Mouse (Mus musculus) stomach, embryonic 16.5 days (tissue): ENCODE results near the gene Cdipt. TPM values are rescaled to one million over a fixed set of nuclear protein-coding genes. Genes with fewer than 3 reads are reported as not detected.

Experiments used
- ATAC-seq: fragments of 200-750 bp; cut with Nextera tagmentation; 2 replicates; pipeline ENCODE4 v1.8.0; 2017; ENCODE audit warnings: moderate number of reproducible peaks, moderate TSS enrichment; ENCODE audit not compliant: insufficient read depth, low FRiP score
- H3K27ac ChIP-seq: fragments of 300-500 bp; sonication (generic); 2 replicates; pipeline ENCODE4 v1.5.1; 2014; ENCODE audit warnings: low read length
- H3K27me3 ChIP-seq: fragments of 300-500 bp; sonication (generic); 2 replicates; pipeline ENCODE4 v1.6.1; 2014; ENCODE audit warnings: low read length, control low read depth, mixed read lengths; ENCODE audit not compliant: control insufficient read depth, insufficient read depth
- H3K36me3 ChIP-seq: fragments of 300-500 bp; sonication (generic); 2 replicates; pipeline ENCODE4 v1.6.1; 2014; ENCODE audit warnings: low read length; ENCODE audit not compliant: control insufficient read depth, insufficient read depth
- H3K4me1 ChIP-seq: fragments of 300-500 bp; sonication (generic); 2 replicates; pipeline ENCODE4 v1.6.1; 2014; ENCODE audit warnings: low read length, control low read depth, mixed read lengths; ENCODE audit not compliant: control insufficient read depth, insufficient read depth
- H3K4me2 ChIP-seq: fragments of 300-500 bp; sonication (generic); 2 replicates; pipeline ENCODE4 v1.6.1; 2014; ENCODE audit warnings: low read depth, low read length, mixed read lengths
- H3K4me3 ChIP-seq: fragments of 300-500 bp; sonication (generic); replicated peaks from 2 replicates; pipeline ENCODE4 v1.5.1; 2014; ENCODE audit warnings: mild to moderate bottlenecking, low read length
- H3K9ac ChIP-seq: fragments of 300-500 bp; sonication (generic); 2 replicates; pipeline ENCODE4 v1.6.1; 2014; ENCODE audit warnings: low read length
- H3K9me3 ChIP-seq: fragments of 300-500 bp; sonication (generic); replicated peaks from 2 replicates; pipeline ENCODE4 v1.6.1; 2016; ENCODE audit warnings: low read length, control low read depth; ENCODE audit not compliant: control insufficient read depth
- WGBS: fragments of 180-500 bp; shearing (Covaris S2); extraction: QIAGEN DNeasy Blood & Tissue Kit; methylation state at CpG from one replicate; pipeline ENCODE4 v1.1.7; 2014; 5-methylcytosine and 5-hydroxymethylcytosine counted together
- polyA plus RNA-seq: library from polyadenylated mRNA; unstranded; fragments of >200 nt; fragmentation: Nextera tagmentation; extraction: Ambion mirVana; gene quantifications from 2 replicates; pipeline ENCODE4 v1.2.1, GENCODE M21; 2015

Cdipt gene
- polyA plus RNA-seq, 1 experiment from 2014 or later = 110 TPM

- no peak overlapping the region for H3K9ac ChIP-seq
- no peak overlapping the region for H3K4me3 ChIP-seq
- peaks cover 8% of the 10 kb centered on the region; the same call in 1 of the 2 replicates for H3K36me3 ChIP-seq
- no peaks in the 10 kb centered on the region for H3K9me3 ChIP-seq
- no peak for ATAC-seq
- H3K27ac ChIP-seq = no peak overlapping the region
- H3K4me1 ChIP-seq = peaks cover 44% of the 10 kb centered on the region
- 95% methylated on average over 6 of the region's 6 CpGs for WGBS
- no peaks in the 10 kb centered on the region for H3K27me3 ChIP-seq
- H3K4me2 ChIP-seq = peak overlapping the region; percentile 55
Observed at GRCm38 (mm10) chr7:127013385-127013784, 37.7 kb downstream of the Cdipt start.

- H3K4me3 ChIP-seq = peak within 1 kb of the TSS; percentile 63
- 20% methylated on average over 11 of the region's 11 CpGs for WGBS
- H3K4me2 ChIP-seq = peak within 1 kb of the TSS; percentile 85
- ATAC-seq = no peak
- H3K4me1 ChIP-seq = peaks cover 46% of the 10 kb centered on the region
- H3K27me3 ChIP-seq = no peaks in the 10 kb centered on the region
- H3K27ac ChIP-seq = peak within 1 kb of the TSS; percentile 70
- peak within 1 kb of the TSS; percentile 65 for H3K9ac ChIP-seq
- peaks cover 8% of the 10 kb centered on the region; the same call in 1 of the 2 replicates for H3K36me3 ChIP-seq
- no peaks in the 10 kb centered on the region for H3K9me3 ChIP-seq
Observed at GRCm38 (mm10) chr7:127014320-127014719, 38.6 kb downstream of the Cdipt start, which contains the start of gene Mvp. Gene Mvp (minus strand): TSS chr7:127014621.

- no peak overlapping the region for H3K27ac ChIP-seq
- peaks cover 8% of the 10 kb centered on the region; the same call in 1 of the 2 replicates for H3K36me3 ChIP-seq
- no peaks in the 10 kb centered on the region for H3K27me3 ChIP-seq
- no peaks in the 10 kb centered on the region for H3K9me3 ChIP-seq
- peak overlapping the region; percentile 60; the same call in 1 of the 2 replicates for H3K4me3 ChIP-seq
- 91% methylated on average over 12 of the region's 12 CpGs for WGBS
- no peak overlapping the region for H3K4me2 ChIP-seq
- H3K9ac ChIP-seq = no peak overlapping the region; the same call in 1 of the 2 replicates
- H3K4me1 ChIP-seq = peaks cover 50% of the 10 kb centered on the region
- no peak for ATAC-seq
Observed at GRCm38 (mm10) chr7:127014993-127015392, 39.3 kb downstream of the Cdipt start.

GRCm38 (mm10) chr7:127016081-127016480, 40.4 kb downstream of the Cdipt start:
- peak overlapping the region; percentile 85 for H3K4me2 ChIP-seq

GRCm38 (mm10) chr7:127016481-127016485, 40.6 kb downstream of the Cdipt start, which contains the start of gene Pagr1b:
Gene Pagr1b (minus strand): TSS chr7:127016484.
- Histone ChIP-seq H3K9me3 (no peaks in the 10 kb centered on the region), H3K9ac (peak within 1 kb of the TSS; percentile 91), H3K4me1 (peaks cover 56% of the 10 kb centered on the region), H3K36me3 (peaks cover 8% of the 10 kb centered on the region; the same call in 1 of the 2 replicates), H3K4me2 (peak within 1 kb of the TSS; percentile 85), H3K27me3 (no peaks in the 10 kb centered on the region), H3K4me3 (peak within 1 kb of the TSS; percentile 63), H3K27ac (peak within 1 kb of the TSS; percentile 98)
- ATAC-seq = no peak

More at GRCm38 (mm10) chr7:127016081-127016480, 40.4 kb downstream of the Cdipt start:
- peak; percentile 19; the same call in 1 of the 2 replicates for ATAC-seq
- H3K27ac ChIP-seq = peak overlapping the region; percentile 98
- peaks cover 8% of the 10 kb centered on the region; the same call in 1 of the 2 replicates for H3K36me3 ChIP-seq
- H3K4me3 ChIP-seq = peak overlapping the region; percentile 63
- H3K27me3 ChIP-seq = no peaks in the 10 kb centered on the region
- WGBS = 3% methylated on average over 10 of the region's 10 CpGs
- no peaks in the 10 kb centered on the region for H3K9me3 ChIP-seq
- H3K9ac ChIP-seq = peak overlapping the region; percentile 91
- peaks cover 54% of the 10 kb centered on the region for H3K4me1 ChIP-seq

GRCm38 (mm10) chr7:127016486-127016938, 40.8 kb downstream of the Cdipt start:
- Histone ChIP-seq H3K36me3 (peaks cover 8% of the 10 kb centered on the region; the same call in 1 of the 2 replicates), H3K4me2 (peak overlapping the region; percentile 85), H3K27ac (peak overlapping the region; percentile 98), H3K9me3 (no peaks in the 10 kb centered on the region), H3K9ac (peak overlapping the region; percentile 91), H3K27me3 (no peaks in the 10 kb centered on the region), H3K4me3 (peak overlapping the region; percentile 63), H3K4me1 (peaks cover 58% of the 10 kb centered on the region)
- ATAC-seq = peak; percentile 48
- WGBS = under 1% methylated on average over 22 of the region's 22 CpGs

GRCm38 (mm10) chr7:127016971-127017949, 41.5 kb downstream of the Cdipt start, which contains the start of gene Pagr1a:
Gene Pagr1a (minus strand): TSS chr7:127017352.
- Histone ChIP-seq H3K4me1 (peaks cover 65% of the 10 kb centered on the region), H3K27ac (peak within 1 kb of the TSS; percentile 98), H3K36me3 (peaks cover 8% of the 10 kb centered on the region; the same call in 1 of the 2 replicates), H3K27me3 (no peaks in the 10 kb centered on the region), H3K9ac (peak within 1 kb of the TSS; percentile 91), H3K9me3 (no peaks in the 10 kb centered on the region), H3K4me3 (peak within 1 kb of the TSS; percentile 63), H3K4me2 (peak within 1 kb of the TSS; percentile 85)
- ATAC-seq = peak; percentile 88
- 2% methylated on average over 39 of the region's 39 CpGs for WGBS

- H3K36me3 ChIP-seq = peaks cover 10% of the 10 kb centered on the region; the same call in 1 of the 2 replicates
- no peaks in the 10 kb centered on the region for H3K27me3 ChIP-seq
- H3K9me3 ChIP-seq = no peaks in the 10 kb centered on the region
- peak overlapping the region; percentile 65 for H3K9ac ChIP-seq
- peak overlapping the region; percentile 66 for H3K27ac ChIP-seq
- WGBS = 35% methylated on average over 6 of the region's 6 CpGs
- peak overlapping the region; percentile 84 for H3K4me2 ChIP-seq
- ATAC-seq = no peak
- H3K4me1 ChIP-seq = peaks cover 70% of the 10 kb centered on the region
- peak overlapping the region; percentile 8 for H3K4me3 ChIP-seq
Observed at GRCm38 (mm10) chr7:127017950-127018345, 42.2 kb downstream of the Cdipt start.
